Mouse (Mus musculus) forebrain, embryonic 11.5 days (tissue): ENCODE measurements around the gene Gm17359. TPM values are rescaled to one million over a fixed set of nuclear protein-coding genes. Genes with fewer than 3 reads are reported as not detected.

Experiments used
- ATAC-seq: fragments of 200-750 bp; cut with Nextera tagmentation; replicated peaks from 2 replicates; pipeline ENCODE4 v1.8.0; 2017; ENCODE audit warnings: moderate TSS enrichment; ENCODE audit not compliant: low FRiP score
- DNase-seq: peaks from one replicate; pipeline ENCODE4 v3.0.0-alpha.2; 2017; ENCODE audit warnings: low spot score
- H3K27ac ChIP-seq: fragments of 300-500 bp; sonication (generic); 2 replicates; pipeline ENCODE4 v1.5.1; 2014; ENCODE audit warnings: low read depth, low read length
- H3K27me3 ChIP-seq: fragments of 300-500 bp; sonication (generic); 2 replicates; pipeline ENCODE4 v1.6.1; 2014; ENCODE audit warnings: mild to moderate bottlenecking, low read length, mixed read lengths; ENCODE audit not compliant: control insufficient read depth, insufficient read depth
- H3K36me3 ChIP-seq: fragments of 300-500 bp; sonication (generic); 2 replicates; pipeline ENCODE4 v1.6.1; 2014; ENCODE audit warnings: mild to moderate bottlenecking, low read length, moderate library complexity, mixed read lengths; ENCODE audit not compliant: control insufficient read depth, insufficient read depth
- H3K4me1 ChIP-seq: fragments of 300-500 bp; sonication (generic); replicated peaks from 2 replicates; pipeline ENCODE4 v1.6.1; 2014; ENCODE audit warnings: low read length, mixed read lengths; ENCODE audit not compliant: control insufficient read depth, insufficient read depth
- H3K4me2 ChIP-seq: fragments of 300-500 bp; sonication (generic); 2 replicates; pipeline ENCODE4 v1.6.1; 2014; ENCODE audit warnings: low read depth, mild to moderate bottlenecking, low read length, moderate library complexity, mixed read lengths; ENCODE audit not compliant: severe bottlenecking
- H3K4me3 ChIP-seq: fragments of 300-500 bp; sonication (generic); 2 replicates; pipeline ENCODE4 v1.5.1; 2014; ENCODE audit warnings: low read depth, low read length
- H3K9ac ChIP-seq: fragments of 300-500 bp; sonication (generic); 2 replicates; pipeline ENCODE4 v1.6.1; 2014; ENCODE audit warnings: low read length
- H3K9me3 ChIP-seq: fragments of 300-500 bp; sonication (generic); 2 replicates; pipeline ENCODE4 v1.6.1; 2016; ENCODE audit warnings: low read length, mixed read lengths; ENCODE audit not compliant: control insufficient read depth
- WGBS: fragments of 180-500 bp; shearing (Covaris S2); extraction: QIAGEN DNeasy Blood & Tissue Kit; methylation state at CpG from one replicate; pipeline ENCODE4 v1.1.7; 2014; 5-methylcytosine and 5-hydroxymethylcytosine counted together
- polyA plus RNA-seq: library from polyadenylated mRNA; unstranded; fragments of >200 nt; fragmentation: Nextera tagmentation; extraction: Ambion mirVana; gene quantifications from 2 replicates; pipeline ENCODE4 v1.2.1, GENCODE M21; 2014

The Gm17359 gene
- polyA plus RNA-seq, 1 experiment from 2014 or later, result not detected

DNA sequence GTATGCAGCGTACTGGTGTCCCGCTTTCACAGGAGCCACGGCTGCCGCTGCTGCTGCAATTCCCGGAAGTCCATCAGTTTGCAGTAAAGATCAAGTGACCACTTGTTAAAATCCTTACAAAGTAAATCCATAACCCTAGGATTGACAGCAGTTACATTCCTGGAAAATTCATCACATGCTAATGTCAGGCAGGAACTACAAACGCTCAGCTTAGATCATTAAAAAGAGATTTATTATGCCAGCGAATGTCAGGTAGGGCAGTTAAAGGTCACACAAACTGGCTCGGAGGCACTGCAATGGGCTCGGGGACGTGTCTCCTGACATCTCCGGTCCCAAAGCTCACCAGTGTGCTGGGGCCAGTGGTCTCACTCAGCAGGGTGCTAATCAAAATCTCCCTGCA lies 119.3 kb downstream of the Gm17359 start:
- DNase-seq, result no peak
- ATAC-seq, result no peak
- Histone ChIP-seq H3K27me3 (no peaks in the 10 kb centered on the region), H3K4me3 (no peak overlapping the region), H3K36me3 (no peaks in the 10 kb centered on the region; the same call in 1 of the 2 replicates), H3K9me3 (no peaks in the 10 kb centered on the region), H3K4me2 (no peak overlapping the region), H3K4me1 (peaks cover 3% of the 10 kb centered on the region; the same call in 1 of the 2 replicates), H3K27ac (no peak overlapping the region), H3K9ac (no peak overlapping the region)
- 79% methylated on average over 11 of the region's 11 CpGs for WGBS

DNA sequence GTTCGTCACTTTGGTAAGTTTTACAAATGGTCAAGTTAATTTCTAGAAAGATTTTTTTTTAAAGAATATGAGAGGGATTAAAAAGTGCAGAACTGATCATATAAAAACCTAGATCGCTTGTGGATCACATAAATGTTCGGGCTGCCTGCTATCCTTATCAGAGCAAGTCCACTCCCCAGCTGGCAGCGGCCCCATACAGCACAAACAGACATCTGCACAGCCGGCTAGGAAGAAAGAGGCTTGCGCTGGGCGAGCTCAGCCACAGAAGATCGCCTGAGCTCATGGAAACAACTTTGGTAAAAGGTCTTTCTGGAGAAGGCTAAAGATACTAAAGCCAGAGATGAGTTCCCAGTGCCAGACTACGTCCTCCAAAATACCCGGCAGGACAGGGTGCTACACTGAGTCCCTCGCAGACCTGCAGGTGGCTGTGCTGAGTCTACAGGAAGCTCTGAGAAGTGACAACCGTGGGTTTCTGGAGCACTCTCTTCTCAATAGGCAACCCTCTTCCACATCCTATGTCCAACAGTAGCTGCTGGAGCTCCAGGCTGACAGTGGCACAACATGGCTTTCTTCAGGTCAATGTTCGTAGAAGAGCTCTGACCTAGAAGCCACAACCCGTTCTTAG lies 122.3 kb downstream of the Gm17359 start:
- Histone ChIP-seq H3K27me3 (no peaks in the 10 kb centered on the region), H3K9me3 (no peaks in the 10 kb centered on the region), H3K4me3 (no peak overlapping the region), H3K36me3 (no peaks in the 10 kb centered on the region; the same call in 1 of the 2 replicates), H3K4me2 (no peak overlapping the region), H3K27ac (no peak overlapping the region), H3K9ac (no peak overlapping the region), H3K4me1 (no peaks in the 10 kb centered on the region)
- 92% methylated on average over 14 of the region's 14 CpGs for WGBS
- ATAC-seq, result no peak
- no peak for DNase-seq

DNA sequence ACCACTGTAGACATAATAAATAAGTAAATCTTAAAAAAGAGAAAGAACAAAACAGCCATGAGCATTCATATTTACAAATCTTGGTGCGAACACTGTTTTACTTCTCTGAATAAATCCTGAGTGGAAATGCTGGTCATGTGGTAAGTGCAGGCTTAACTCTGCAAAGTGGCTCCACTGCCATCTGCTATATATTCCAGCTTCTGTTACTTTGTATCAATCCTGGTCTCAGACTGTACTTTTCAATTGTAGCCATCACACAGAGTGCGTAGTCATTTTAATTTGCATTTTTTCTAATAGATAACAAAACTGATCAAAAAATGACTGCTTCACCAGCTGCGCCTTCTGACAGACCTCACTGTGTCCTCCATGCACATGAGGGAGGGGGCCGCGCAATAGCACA lies 133.0 kb downstream of the Gm17359 start:
- WGBS, result 97% methylated on average over 5 of the region's 5 CpGs
- no peak for ATAC-seq
- H3K4me3 ChIP-seq, result no peak overlapping the region
- no peak for DNase-seq
- H3K27ac ChIP-seq, result no peak overlapping the region
- no peaks in the 10 kb centered on the region for H3K4me1 ChIP-seq
- H3K36me3 ChIP-seq, result no peaks in the 10 kb centered on the region
- H3K4me2 ChIP-seq, result no peak overlapping the region
- no peaks in the 10 kb centered on the region for H3K9me3 ChIP-seq
- no peaks in the 10 kb centered on the region for H3K27me3 ChIP-seq
- H3K9ac ChIP-seq, result no peak overlapping the region

DNA sequence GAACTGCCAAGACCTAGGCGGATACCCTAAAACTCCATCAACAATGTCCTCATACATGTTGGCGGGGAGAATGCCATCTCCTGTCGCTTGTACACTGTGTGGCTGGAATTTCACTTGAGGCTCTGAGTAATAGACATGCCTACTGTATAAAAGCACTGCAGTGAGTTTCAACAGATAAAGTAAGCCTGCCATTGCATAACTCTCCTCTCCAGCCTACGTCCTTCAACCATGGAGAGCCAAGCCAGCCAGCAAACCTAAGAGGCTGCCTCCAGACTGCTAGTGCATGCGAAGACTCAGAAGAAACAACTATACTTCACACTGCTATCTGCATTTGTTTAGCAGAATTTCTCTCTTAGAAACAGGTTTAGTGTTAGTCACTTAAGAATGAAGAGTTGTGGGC lies 135.9 kb downstream of the Gm17359 start:
- Histone ChIP-seq H3K4me1 (no peaks in the 10 kb centered on the region), H3K27ac (no peak overlapping the region), H3K36me3 (no peaks in the 10 kb centered on the region), H3K4me2 (no peak overlapping the region), H3K9me3 (no peaks in the 10 kb centered on the region), H3K27me3 (no peaks in the 10 kb centered on the region), H3K4me3 (no peak overlapping the region), H3K9ac (no peak overlapping the region)
- WGBS, result 91% methylated on average over 5 of the region's 5 CpGs
- no peak for ATAC-seq
- DNase-seq, result no peak

DNA sequence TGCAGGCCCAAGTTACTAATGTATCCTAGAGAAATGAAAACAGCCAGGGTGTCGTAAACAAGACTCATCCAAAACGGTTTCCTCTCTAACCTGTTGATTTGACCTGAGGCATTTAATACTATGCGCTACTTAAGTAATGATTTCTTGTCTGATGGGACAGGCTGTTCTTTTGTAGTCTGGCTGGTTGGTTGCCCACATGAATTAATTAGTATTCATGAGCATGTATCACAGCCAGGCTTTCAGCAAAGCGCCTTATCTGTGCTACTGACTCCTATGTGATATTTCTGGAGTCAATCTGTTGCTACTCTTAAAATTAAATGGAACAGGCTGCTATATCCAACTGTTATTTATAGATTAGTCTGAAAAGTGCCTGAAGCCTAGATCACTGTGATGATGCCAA lies 138.4 kb downstream of the Gm17359 start:
- Histone ChIP-seq H3K4me2 (no peak overlapping the region), H3K9me3 (no peaks in the 10 kb centered on the region), H3K4me1 (no peaks in the 10 kb centered on the region), H3K27ac (no peak overlapping the region), H3K27me3 (no peaks in the 10 kb centered on the region), H3K4me3 (no peak overlapping the region), H3K36me3 (no peaks in the 10 kb centered on the region; the same call in 1 of the 2 replicates), H3K9ac (no peak overlapping the region)
- ATAC-seq (no peak), DNase-seq (no peak)
- 75% methylated on average over 4 of the region's 4 CpGs for WGBS

DNA sequence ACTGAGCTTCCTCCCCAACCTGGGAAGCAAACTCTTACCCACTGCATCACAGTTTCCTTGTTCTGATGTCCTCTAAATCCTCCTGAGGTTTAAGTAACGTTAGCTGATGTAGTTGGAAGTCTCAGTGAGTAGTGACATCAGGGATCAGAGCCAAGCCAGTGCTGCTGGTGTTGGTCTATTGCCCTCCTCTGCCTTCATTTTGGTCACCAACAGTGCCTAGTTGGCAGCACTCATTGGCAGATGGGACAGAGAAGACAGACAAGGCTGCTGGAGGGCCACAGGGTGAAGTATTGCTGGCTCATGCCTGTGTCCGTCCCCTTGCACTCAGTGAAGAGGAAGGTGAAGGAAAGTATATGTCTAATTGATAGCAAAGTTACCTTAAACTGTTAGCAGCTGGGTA lies 139.5 kb downstream of the Gm17359 start:
- Histone ChIP-seq H3K9ac (no peak overlapping the region), H3K36me3 (no peaks in the 10 kb centered on the region; the same call in 1 of the 2 replicates)
- 94% methylated on average over 2 of the region's 2 CpGs for WGBS

DNA sequence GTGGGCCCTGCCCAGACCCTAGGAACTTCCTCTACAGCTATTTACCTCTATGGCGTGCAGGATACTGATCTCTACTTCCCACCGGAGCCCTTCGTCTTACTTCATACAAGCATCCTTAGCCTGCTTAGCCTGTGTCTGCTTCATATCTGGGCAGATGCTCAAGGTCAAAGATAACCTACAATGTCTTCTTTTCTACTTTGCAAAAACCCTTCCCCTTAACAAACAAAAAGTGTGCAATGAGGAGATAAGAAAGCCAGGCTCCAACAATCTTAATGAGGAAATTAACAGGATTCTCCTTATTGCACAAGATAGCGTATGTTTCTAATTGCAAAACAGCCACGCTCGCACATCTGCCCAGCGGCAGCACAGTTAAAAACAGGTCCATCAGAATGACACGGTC lies 141.9 kb downstream of the Gm17359 start:
- Histone ChIP-seq H3K27me3 (no peaks in the 10 kb centered on the region), H3K4me1 (no peaks in the 10 kb centered on the region), H3K9me3 (no peaks in the 10 kb centered on the region), H3K36me3 (peaks cover 4% of the 10 kb centered on the region), H3K27ac (no peak overlapping the region), H3K9ac (no peak overlapping the region), H3K4me2 (no peak overlapping the region), H3K4me3 (no peak overlapping the region)
- ATAC-seq (no peak), DNase-seq (no peak)
- WGBS, result 94% methylated on average over 8 of the region's 8 CpGs

More for the DNA sequence above, 139.5 kb downstream of the Gm17359 start:
- Histone ChIP-seq H3K4me3 (no peak overlapping the region), H3K27me3 (no peaks in the 10 kb centered on the region), H3K4me2 (no peak overlapping the region), H3K9me3 (no peaks in the 10 kb centered on the region), H3K4me1 (no peaks in the 10 kb centered on the region), H3K27ac (no peak overlapping the region)
- no peak for DNase-seq
- ATAC-seq, result no peak

DNA sequence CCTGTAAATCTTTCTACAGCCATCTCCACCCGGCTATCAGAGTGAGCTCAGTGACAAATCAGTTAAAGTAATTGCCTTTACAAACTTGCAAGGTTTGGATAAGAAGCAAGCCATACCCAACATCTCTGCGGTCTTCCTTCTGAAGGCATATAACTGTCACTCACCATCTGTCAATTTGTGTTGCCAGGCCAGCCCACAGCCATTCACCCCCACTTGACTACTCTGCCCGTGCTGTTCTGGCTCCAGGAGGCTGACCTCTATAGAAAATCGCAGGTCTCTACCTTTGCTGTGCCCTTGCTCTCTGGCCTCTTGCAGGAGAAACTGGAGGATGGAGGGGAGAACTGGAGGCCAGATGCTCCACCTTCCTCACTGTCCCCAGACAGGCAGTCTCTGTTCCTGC lies 142.4 kb downstream of the Gm17359 start:
- H3K9me3 ChIP-seq, result no peaks in the 10 kb centered on the region; the same call in 1 of the 2 replicates
- ATAC-seq, result no peak
- 93% methylated on average over 4 of the region's 4 CpGs for WGBS
- H3K4me1 ChIP-seq, result no peaks in the 10 kb centered on the region
- no peak overlapping the region for H3K27ac ChIP-seq
- no peak overlapping the region for H3K4me3 ChIP-seq
- no peaks in the 10 kb centered on the region for H3K27me3 ChIP-seq
- peaks cover 4% of the 10 kb centered on the region for H3K36me3 ChIP-seq
- no peak overlapping the region for H3K9ac ChIP-seq
- no peak overlapping the region for H3K4me2 ChIP-seq
- no peak for DNase-seq
